Mouse (Mus musculus): ENCODE results near the gene Ewsr1. TPM values are rescaled to one million over a fixed set of nuclear protein-coding genes. Genes with fewer than 3 reads are reported as not detected.

Ewsr1 gene
- 297 and 324 TPM in 2 replicates for total RNA-seq (2021)
- long read RNA-seq, experiment 1, transcript Ewsr1-203 (17 exons, 2,588 nt): major isoform, 224 of 487 reads
- long read RNA-seq, experiment 1, partial matches to known transcripts: 119 of 487 reads
- long read RNA-seq, experiment 1, other reads (novel, unspliced or antisense): 141 of 487 reads
- long read RNA-seq, experiment 2, transcript Ewsr1-203 (17 exons, 2,588 nt): major isoform, 114 of 307 reads
- long read RNA-seq, experiment 2, partial matches to known transcripts: 100 of 307 reads
- long read RNA-seq, experiment 2, other reads (novel, unspliced or antisense): 92 of 307 reads

DNA sequence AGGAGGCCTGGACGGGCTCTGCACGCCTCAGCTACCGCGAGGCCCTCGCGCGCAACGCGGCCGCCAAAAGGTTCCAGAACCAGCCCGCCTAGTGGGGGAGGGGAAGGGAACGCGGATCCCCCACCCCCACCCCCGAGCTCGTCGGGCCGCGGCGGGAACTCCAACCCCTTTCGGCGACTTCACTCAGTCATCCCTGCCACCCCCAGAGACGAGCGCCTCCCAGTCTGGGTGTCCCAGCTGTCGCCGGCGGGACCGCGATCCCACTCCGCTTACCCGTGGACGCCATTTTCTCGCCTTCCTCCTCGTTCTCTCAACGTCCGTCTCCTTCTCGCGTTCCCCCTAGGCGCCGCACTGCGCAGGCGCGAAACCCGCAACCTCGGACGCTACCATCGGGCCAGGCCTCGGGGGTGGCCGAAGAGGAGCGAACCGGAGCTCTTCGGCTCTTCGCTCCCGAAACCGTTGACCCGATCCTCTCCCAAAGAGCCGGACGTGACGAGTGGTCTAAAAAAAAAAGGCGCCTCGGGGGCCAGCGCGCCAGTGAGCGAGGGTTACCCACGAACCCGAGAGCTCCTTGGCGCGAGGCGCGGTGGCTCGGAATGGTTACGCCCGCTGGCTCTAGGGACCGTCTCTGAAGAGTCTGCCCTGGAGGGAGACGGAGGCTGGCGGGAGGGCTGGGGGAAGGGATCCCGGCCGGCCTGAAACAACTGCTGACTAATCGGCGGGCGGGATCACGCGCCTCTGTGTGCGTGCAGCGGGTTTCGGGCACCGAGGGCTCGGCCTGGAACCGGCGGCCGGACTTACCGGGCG is at the start of gene Ewsr1, which contains the start of gene Rhbdd3:
TSS of gene Ewsr1 (minus strand) at position 531 of the 807 bp plus-strand sequence.
TSS of gene Rhbdd3 (plus strand) at position 191 of the 807 bp plus-strand sequence.
- peak; percentile 98 for DNase-seq

- no peak for DNase-seq
These were observed 46.5 kb upstream of the Ewsr1 start for GRCm38 (mm10) chr11:5145600-5145999.

DNA sequence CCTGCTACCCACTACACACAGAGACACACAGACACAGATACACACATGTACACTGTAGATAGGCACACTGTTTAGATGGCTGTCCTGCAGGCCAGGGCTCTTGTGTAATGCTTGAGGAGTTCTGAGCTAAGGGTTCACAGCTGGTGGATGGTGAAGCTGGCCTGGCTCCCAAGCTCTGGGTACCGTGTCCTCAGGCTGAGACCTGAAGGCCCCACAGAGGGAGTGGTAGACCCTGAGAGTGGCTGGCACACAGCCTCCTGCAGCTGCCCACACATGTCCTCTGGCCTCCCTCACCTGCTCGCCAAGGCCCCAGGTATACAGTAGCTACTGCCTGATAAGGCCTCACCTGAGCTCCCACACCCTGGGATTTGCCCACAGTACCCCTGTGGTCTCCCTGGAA is 42.9 kb upstream of the Ewsr1 start:
- DNase-seq: no peak

- DNase-seq: peak; percentile 44
These were observed 42.2 kb upstream of the Ewsr1 start for GRCm38 (mm10) chr11:5141252-5141651.

GRCm38 (mm10) chr11:5140619-5141018 is 41.6 kb upstream of the Ewsr1 start:
- DNase-seq: peak; percentile 87

- no peak for DNase-seq
These were observed 40.3 kb upstream of the Ewsr1 start for GRCm38 (mm10) chr11:5139372-5139771.

DNA sequence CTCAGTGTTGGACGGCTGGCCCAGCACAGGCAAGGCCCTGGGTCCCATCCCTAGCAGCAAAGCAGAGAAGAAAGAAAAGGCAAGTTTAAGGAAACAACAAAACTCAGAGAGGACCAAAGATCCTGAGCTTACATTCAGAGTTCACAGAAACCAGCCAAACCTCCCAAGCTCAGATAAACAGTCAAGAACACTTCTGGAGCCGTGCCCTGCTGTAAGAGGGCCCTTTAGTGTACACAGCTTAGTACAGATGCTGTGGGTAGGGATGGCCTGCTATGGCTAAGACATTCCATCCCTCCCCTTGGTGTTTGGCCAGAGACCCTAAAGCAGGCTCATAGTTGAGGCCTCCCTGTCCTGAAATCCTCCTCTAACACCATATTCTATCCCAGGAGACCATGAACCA is 39.6 kb upstream of the Ewsr1 start:
- no peak for DNase-seq

DNA sequence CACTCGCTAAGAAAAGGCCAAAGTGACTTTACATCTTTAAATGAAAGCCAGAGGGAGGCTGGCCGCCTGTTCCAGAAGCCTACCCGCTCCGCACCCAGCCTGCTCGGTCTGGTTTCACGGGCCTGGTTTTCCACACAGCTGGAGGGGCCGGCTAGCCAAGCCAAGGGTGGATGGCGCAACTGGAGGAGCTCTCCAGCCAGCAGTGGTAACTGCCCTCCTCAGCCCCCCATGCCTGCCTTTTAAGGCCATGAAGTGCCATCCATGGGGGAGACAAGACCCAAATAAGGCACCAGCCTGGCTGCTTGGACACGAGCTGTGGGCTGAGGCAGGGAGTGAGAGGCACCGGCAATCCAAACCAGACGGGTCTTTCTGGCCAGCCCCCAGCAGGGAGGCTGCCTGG is 36.8 kb upstream of the Ewsr1 start:
- DNase-seq: peak; percentile 55

- DNase-seq: no peak
These were observed 33.7 kb upstream of the Ewsr1 start for GRCm38 (mm10) chr11:5132751-5133150.

GRCm38 (mm10) chr11:5130111-5130665 is 31.1 kb upstream of the Ewsr1 start:
- peak; percentile 21 for DNase-seq

GRCm38 (mm10) chr11:5129035-5129480 is 30.0 kb upstream of the Ewsr1 start:
- DNase-seq: peak; percentile 39

GRCm38 (mm10) chr11:5125713-5126112 is 26.6 kb upstream of the Ewsr1 start:
- no peak for DNase-seq

DNA sequence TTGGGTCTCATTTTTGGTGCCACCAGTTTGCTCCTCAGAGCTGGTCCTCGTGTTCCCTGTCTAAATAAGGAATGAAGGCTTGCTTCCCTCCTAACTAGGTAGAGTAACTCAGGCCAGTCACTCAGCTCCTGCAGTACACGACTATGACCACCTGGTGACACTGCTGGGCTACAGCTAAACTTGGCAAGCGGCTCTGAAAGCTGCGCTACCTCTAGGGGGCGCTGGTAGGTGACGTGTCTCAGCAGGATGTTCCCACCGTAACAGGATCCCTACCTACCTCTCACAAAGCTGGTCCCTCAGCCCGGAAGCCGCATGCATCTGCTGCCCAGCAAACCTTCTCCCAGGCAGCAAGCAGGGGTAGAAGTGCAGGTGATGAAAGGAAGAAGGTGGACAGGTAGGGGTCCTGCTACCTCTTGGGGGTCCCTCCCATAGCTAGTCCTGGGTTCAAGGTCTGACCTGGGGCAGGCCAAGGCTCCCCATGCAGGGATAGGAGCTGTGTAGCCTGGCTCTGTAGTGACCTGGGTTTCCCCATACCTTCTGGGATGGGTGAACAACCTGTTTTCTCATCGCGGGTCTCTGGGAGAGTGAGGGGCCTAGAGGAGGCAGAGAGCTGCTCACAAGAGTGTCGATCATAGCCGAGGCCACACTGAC is 16.0 kb upstream of the Ewsr1 start:
- peak; percentile 94 for DNase-seq

GRCm38 (mm10) chr11:5113645-5114044 is 14.6 kb upstream of the Ewsr1 start:
- DNase-seq: no peak

DNA sequence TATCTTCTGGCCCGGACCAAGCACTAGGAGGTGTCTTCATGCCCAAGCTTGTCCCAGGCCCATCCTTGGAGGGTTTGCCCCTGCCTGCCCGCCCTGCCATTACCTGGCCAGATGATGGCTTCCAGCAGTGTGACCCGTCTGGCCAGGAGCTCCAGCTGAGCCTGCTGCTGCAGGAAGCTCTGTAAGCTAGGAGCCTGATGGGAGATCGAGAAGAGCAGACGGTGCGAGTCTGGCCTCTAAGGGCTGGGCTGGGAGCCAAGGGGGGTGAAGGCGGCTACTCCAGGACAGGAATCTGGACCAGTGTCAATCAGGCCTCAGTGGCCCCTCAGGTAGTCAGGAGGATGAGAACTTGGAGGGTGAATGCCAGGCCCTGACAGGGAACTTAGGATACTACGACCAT is 10.4 kb upstream of the Ewsr1 start:
- no peak for DNase-seq

- DNase-seq: no peak
These were observed 5.0 kb upstream of the Ewsr1 start for GRCm38 (mm10) chr11:5103986-5104509.

DNA sequence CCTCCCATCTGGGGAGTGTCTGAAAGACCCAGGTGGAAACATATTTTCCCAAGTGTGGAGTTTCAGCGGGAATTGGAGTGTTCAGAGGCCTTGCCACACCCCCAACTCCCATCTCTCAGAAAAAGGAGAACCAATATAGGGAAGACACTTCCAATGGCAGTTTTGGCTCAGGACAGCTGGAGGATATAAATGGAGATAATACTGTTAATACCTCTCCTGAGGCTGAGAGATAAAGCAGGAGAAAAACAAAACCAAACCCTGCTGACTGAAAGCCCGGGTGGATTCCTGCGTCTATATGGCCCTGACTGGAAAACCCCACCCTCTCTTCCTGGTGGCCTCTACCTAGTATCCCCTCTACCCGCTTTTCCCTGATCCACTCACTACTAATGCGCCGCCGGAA is 3.3 kb upstream of the Ewsr1 start:
- no peak for DNase-seq

GRCm38 (mm10) chr11:5101641-5102040 is 2.6 kb upstream of the Ewsr1 start:
- DNase-seq: no peak

DNA sequence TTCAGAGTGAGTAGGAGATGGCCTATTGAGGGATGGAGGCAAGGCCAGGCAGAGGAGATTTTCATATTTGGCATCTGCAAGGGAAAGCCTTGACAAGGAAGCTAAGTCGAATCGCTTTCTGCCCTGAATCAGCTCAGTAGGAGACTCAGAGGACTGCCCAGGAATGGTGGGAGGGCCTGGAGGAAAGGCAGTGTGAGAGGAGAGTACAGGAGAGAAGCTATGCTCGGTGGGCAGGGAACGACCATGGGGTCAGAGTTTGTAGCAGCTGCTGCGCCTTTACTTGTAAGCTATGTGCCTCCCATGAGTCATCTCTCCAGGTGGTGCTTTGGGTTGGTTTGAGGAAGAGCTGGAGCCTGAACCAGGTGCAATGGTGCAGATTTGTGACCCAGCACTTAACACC is 1.7 kb upstream of the Ewsr1 start:
- DNase-seq: no peak

GRCm38 (mm10) chr11:5100283-5100682 is 1.2 kb upstream of the Ewsr1 start:
- DNase-seq: no peak

DNA sequence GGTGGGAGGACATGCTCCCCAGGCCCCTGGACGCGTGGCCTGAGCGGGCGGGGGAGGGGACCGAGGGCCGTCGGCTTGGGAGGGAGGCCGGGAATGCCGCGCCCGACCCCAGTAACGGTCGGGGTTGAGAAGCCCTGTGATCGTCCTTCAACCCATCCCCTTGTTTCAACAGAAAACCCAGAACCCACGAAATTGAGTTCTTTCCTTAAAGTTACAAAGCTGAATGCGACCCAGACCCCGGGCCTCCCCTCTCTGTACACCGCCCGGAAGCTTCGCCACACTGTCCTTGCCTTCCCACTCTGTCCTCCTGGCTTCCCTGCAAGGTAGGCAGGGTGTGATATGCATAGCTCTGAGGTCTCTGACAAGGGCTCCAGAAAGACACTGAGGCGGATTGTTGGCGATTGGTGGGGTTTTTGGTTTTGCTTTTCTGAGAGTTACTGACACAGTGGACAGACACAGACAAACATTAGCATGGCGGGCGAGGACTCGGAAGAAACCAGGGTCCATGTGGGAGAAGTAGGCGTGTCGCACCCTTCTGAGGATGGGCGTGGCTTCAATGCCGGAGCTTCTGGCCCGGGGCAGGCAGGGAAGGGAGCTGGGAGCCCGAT is 614 bp upstream of the Ewsr1 start:
- DNase-seq: peak; percentile 91
